Mouse (Mus musculus): ENCODE data around the gene Vps29. TPM values are rescaled to one million over a fixed set of nuclear protein-coding genes. Genes with fewer than 3 reads are reported as not detected.
"Not testable (repeated sequence)": the region's sequence is repeated elsewhere in the genome, so short reads cannot be mapped to it uniquely, and the experiment has no call there.

Vps29 gene
- polyA plus RNA-seq, 1 experiment, result 148 TPM

DNA sequence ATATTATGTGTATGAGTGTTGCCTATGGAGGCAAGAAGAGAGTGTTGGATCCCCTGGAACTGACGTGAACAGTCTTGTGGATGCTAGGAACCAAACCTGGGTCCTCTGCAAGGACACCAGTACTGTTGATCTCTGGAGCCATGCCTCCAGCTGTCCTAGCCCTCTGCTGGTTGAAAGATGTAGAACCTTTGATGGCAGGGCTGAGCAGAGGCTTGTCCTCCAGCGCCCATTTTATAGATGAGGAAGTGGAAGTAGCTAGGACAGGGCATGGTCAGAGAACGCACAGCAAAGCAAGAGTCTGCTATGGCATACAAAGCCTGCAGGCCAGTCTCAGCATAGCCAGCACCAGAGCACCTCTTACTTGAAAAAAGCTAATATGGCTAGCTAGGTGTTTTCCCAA is 36.1 kb upstream of the Vps29 start:
- Histone ChIP-seq H3K27me3 (ENCODE audit: control insufficient read depth, insufficient read depth, insufficient read length) (no peaks in the 10 kb centered on the region), H3K36me3 (ENCODE audit: control insufficient read depth, insufficient read depth) (peaks cover 13% of the 10 kb centered on the region), H3K79me3 (ENCODE audit: low read depth) (no peaks in the 10 kb centered on the region), H3K4me3 (ENCODE audit: insufficient read depth, poor library complexity, severe bottlenecking) (no peak overlapping the region), H3K79me2 (ENCODE audit: control insufficient read depth, insufficient read depth) (peaks cover 13% of the 10 kb centered on the region), H3ac (ENCODE audit: control insufficient read depth, insufficient read length, low read depth) (no peak overlapping the region)
- no peak for TF ChIP-seq MYOD1 (IDR thresholded peaks at IDR 0.05; ENCODE audit: control insufficient read depth, insufficient read length, low read depth)
- no peak for TF ChIP-seq FOSL1 (IDR thresholded peaks at IDR 0.05; ENCODE audit: insufficient read depth, low read length, poor library complexity, severe bottlenecking)
- TF ChIP-seq CTCF (IDR thresholded peaks at IDR 0.05; ENCODE audit: control insufficient read depth, insufficient read depth, insufficient read length), result no peak
- TF ChIP-seq USF1 (IDR thresholded peaks at IDR 0.05; ENCODE audit: low read depth), result no peak
- no peak for TF ChIP-seq MAX (IDR thresholded peaks at IDR 0.05)
- TF ChIP-seq CEBPB (IDR thresholded peaks at IDR 0.05; ENCODE audit: low read depth), result no peak
- no peak for TF ChIP-seq MYOG (IDR thresholded peaks at IDR 0.05; ENCODE audit: control insufficient read depth, extremely low read depth, insufficient read length)

DNA sequence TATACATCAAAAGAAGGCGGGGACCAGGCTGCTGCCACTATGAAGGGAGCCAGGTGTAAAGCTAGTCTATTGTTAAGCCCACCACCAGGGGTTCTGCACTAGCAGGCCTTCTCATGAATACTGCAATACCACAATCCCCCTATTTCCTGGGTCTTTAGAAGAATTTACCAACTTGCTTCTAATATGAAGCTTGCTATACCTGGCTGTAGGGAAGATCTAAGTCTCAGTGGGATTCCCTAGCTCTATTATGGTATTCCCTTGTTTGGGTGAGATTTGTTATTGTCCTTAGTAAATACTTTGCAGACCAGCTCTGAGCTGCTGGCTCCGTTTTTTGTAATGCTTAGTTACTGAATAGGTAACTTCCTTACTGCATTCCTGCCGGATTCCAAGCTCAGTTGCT is 35.2 kb upstream of the Vps29 start:
- not testable (repeated sequence) for H3K79me3 ChIP-seq (ENCODE audit: low read depth); H3K27me3 ChIP-seq (ENCODE audit: control insufficient read depth, insufficient read depth, insufficient read length); H3K4me3 ChIP-seq (ENCODE audit: insufficient read depth, poor library complexity, severe bottlenecking); H3ac ChIP-seq (ENCODE audit: control insufficient read depth, insufficient read length, low read depth)
- Histone ChIP-seq H3K79me2 (ENCODE audit: control insufficient read depth, insufficient read depth) (peaks cover 13% of the 10 kb centered on the region), H3K36me3 (ENCODE audit: control insufficient read depth, insufficient read depth) (peaks cover 13% of the 10 kb centered on the region)

DNA sequence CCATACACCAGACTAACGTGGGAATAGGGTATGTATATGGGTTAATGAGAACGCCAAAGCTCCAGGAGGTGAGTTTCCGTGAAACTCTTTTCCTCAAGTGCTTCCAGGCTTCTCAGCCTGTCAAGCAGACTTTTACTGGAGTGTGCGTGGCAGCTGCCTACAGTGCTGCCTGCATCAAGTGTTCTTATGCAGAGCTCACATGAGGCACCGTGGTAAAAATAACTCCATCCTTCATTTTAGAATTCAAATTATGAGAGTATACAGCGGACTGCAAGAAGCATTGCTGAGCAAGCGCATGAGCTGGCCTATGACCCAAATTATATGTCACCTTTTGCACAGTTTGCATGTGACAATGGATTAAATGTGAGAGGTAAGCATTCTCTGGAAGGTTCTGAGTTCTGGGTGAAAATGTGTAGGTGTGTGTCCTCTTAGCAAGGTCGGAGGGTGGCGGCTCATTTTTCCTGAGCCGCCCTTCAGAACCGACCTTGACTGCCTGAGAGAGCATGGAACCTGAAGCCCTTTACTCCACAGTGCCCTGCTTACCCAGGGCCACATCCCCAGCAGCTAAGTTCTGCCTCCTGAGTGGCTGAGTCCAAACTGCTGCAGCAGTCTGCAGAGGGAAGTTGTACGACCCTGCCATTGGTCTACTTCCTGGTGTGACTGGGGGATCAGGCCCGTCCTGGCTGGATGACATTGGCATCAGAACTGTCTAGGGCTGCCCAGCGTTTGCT is 34.5 kb upstream of the Vps29 start:
- Histone ChIP-seq H3K36me3 (ENCODE audit: control insufficient read depth, insufficient read depth) (peaks cover 13% of the 10 kb centered on the region), H3K27me3 (ENCODE audit: control insufficient read depth, insufficient read depth, insufficient read length) (no peaks in the 10 kb centered on the region), H3K79me2 (ENCODE audit: control insufficient read depth, insufficient read depth) (peaks cover 13% of the 10 kb centered on the region), H3K79me3 (ENCODE audit: low read depth) (no peaks in the 10 kb centered on the region), H3K4me3 (ENCODE audit: insufficient read depth, poor library complexity, severe bottlenecking) (no peak overlapping the region), H3ac (ENCODE audit: control insufficient read depth, insufficient read length, low read depth) (no peak overlapping the region)
- no peak for TF ChIP-seq CEBPB (IDR thresholded peaks at IDR 0.05; ENCODE audit: low read depth)
- TF ChIP-seq MAX (IDR thresholded peaks at IDR 0.05), result no peak

DNA sequence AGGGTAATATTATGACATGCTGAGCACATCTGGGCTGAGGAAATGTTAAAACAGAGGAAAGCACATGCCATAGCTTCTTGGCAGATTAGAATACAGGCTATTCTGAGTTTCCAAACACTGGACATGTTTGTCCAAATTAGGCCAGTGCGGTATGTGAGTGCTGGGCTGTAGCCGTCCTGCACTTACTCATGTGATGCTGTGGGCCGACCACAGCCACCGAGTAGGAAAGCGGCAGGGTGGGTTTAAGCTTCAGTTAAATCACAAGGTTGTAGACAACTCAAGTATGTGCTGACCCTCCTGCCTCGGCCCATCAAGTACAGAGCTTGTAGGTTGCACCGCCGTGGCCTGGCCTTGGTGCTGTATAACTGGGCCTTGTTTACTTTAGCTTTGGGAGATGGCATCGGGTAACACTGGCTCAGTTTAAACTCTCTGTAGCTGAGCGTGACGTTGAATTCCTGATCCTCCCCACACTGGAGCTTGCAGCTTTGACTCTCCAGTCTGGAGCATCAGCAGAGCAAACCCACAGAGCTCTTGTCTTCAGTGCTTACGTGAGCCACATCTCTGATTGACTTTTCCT is 33.9 kb upstream of the Vps29 start:
- Histone ChIP-seq H3K79me2 (ENCODE audit: control insufficient read depth, insufficient read depth) (peaks cover 13% of the 10 kb centered on the region), H3K79me3 (ENCODE audit: low read depth) (no peaks in the 10 kb centered on the region), H3K4me3 (ENCODE audit: insufficient read depth, poor library complexity, severe bottlenecking) (no peak overlapping the region), H3ac (ENCODE audit: control insufficient read depth, insufficient read length, low read depth) (no peak overlapping the region), H3K36me3 (ENCODE audit: control insufficient read depth, insufficient read depth) (peaks cover 13% of the 10 kb centered on the region), H3K27me3 (ENCODE audit: control insufficient read depth, insufficient read depth, insufficient read length) (no peaks in the 10 kb centered on the region)
- no peak for TF ChIP-seq MYOG (IDR thresholded peaks at IDR 0.05; ENCODE audit: control insufficient read depth, extremely low read depth, insufficient read length)
- TF ChIP-seq MYOD1 (IDR thresholded peaks at IDR 0.05; ENCODE audit: control insufficient read depth, insufficient read length, low read depth), result no peak
- TF ChIP-seq FOSL1 (IDR thresholded peaks at IDR 0.05; ENCODE audit: insufficient read depth, low read length, poor library complexity, severe bottlenecking), result no peak
- no peak for TF ChIP-seq CEBPB (IDR thresholded peaks at IDR 0.05; ENCODE audit: low read depth)
- TF ChIP-seq CTCF (IDR thresholded peaks at IDR 0.05; ENCODE audit: control insufficient read depth, insufficient read depth, insufficient read length), result no peak
- TF ChIP-seq MAX (IDR thresholded peaks at IDR 0.05), result no peak
- no peak for TF ChIP-seq USF1 (IDR thresholded peaks at IDR 0.05; ENCODE audit: low read depth)

DNA sequence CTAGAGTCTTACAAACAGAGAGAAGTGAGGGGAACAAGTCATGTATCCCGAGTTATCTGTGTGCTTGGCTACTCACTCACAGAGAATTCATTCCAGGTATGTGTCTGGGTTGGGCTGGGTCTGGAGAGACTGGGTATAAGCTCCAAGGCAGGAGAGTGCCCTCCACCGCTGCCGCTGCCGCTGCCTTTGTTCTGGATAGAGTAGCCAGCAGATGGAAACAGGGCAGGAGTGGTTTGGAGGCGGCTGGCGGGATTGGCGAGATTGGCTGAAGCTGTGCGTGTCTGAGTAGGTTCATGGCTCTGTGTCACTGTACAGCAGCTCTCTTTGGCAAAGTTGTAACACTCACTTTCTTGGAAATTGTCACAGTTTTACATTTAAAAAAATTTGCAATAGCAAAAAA is 30.6 kb upstream of the Vps29 start:
- H3K79me2 ChIP-seq (ENCODE audit: control insufficient read depth, insufficient read depth), result no peaks in the 10 kb centered on the region
- H3K36me3 ChIP-seq (ENCODE audit: control insufficient read depth, insufficient read depth), result peaks cover 13% of the 10 kb centered on the region
- no peak overlapping the region for H3K4me3 ChIP-seq (ENCODE audit: insufficient read depth, poor library complexity, severe bottlenecking)
- TF ChIP-seq FOSL1 (IDR thresholded peaks at IDR 0.05; ENCODE audit: insufficient read depth, low read length, poor library complexity, severe bottlenecking), result no peak
- TF ChIP-seq MYOD1 (IDR thresholded peaks at IDR 0.05; ENCODE audit: control insufficient read depth, insufficient read length, low read depth), result no peak
- TF ChIP-seq MYOG (IDR thresholded peaks at IDR 0.05; ENCODE audit: control insufficient read depth, extremely low read depth, insufficient read length), result no peak
- TF ChIP-seq MAX (IDR thresholded peaks at IDR 0.05), result no peak
- no peak for TF ChIP-seq CTCF (IDR thresholded peaks at IDR 0.05; ENCODE audit: control insufficient read depth, insufficient read depth, insufficient read length)
- no peak for TF ChIP-seq CEBPB (IDR thresholded peaks at IDR 0.05; ENCODE audit: low read depth)
- no peak for TF ChIP-seq USF1 (IDR thresholded peaks at IDR 0.05; ENCODE audit: low read depth)
- no peaks in the 10 kb centered on the region for H3K79me3 ChIP-seq (ENCODE audit: low read depth)
- no peak overlapping the region for H3ac ChIP-seq (ENCODE audit: control insufficient read depth, insufficient read length, low read depth)
- H3K27me3 ChIP-seq (ENCODE audit: control insufficient read depth, insufficient read depth, insufficient read length), result no peaks in the 10 kb centered on the region

DNA sequence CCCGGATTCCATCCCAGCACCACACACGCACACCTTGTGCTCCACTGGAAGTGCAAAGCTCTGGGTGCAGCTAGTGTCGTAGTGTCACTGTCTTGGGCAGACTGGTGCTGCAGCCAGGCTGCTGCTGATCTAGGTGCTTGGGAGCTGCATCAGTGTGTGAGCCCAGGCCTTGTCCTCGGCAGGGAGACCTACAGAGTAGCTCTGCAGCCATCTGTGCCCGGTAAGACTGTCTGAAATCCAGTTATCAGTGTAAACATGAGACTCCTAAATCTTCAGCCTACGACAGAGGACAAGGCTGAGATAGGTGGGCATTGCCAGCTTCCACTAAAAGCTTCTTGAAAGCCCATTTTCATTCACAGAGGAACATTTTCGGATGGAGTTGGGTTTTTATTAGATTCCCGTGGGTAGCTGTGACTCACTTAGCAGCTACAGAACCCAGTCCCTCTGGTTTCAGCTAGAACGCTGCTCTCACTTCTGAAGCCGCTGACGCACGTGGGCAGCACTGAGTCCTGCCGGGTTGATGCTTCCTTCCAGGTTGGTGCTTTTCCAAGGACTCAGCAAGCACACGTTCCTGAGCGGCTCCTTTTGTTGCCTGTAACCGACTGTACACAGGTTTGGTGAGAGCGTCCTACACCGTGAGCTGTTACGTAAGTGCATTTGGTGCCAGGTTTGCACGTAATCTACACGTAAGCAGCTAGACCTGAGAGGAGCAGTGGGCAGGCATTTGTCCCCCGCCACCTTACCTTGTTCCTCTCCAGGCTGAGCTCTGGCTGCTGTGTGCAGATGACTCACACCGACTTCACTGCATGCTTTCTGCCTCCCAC is 29.3 kb upstream of the Vps29 start:
- H3ac ChIP-seq (ENCODE audit: control insufficient read depth, insufficient read length, low read depth), result no peak overlapping the region
- H3K79me2 ChIP-seq (ENCODE audit: control insufficient read depth, insufficient read depth), result no peaks in the 10 kb centered on the region
- no peak overlapping the region for H3K4me3 ChIP-seq (ENCODE audit: insufficient read depth, poor library complexity, severe bottlenecking)
- H3K27me3 ChIP-seq (ENCODE audit: control insufficient read depth, insufficient read depth, insufficient read length), result no peaks in the 10 kb centered on the region
- TF ChIP-seq MYOD1 (IDR thresholded peaks at IDR 0.05; ENCODE audit: control insufficient read depth, insufficient read length, low read depth), result no peak
- no peak for TF ChIP-seq MAX (IDR thresholded peaks at IDR 0.05)
- no peak for TF ChIP-seq FOSL1 (IDR thresholded peaks at IDR 0.05; ENCODE audit: insufficient read depth, low read length, poor library complexity, severe bottlenecking)
- no peak for TF ChIP-seq CTCF (IDR thresholded peaks at IDR 0.05; ENCODE audit: control insufficient read depth, insufficient read depth, insufficient read length)
- TF ChIP-seq MYOG (IDR thresholded peaks at IDR 0.05; ENCODE audit: control insufficient read depth, extremely low read depth, insufficient read length), result no peak
- peak; percentile 10 for TF ChIP-seq USF1 (IDR thresholded peaks at IDR 0.05; ENCODE audit: low read depth)
- no peaks in the 10 kb centered on the region for H3K79me3 ChIP-seq (ENCODE audit: low read depth)
- H3K36me3 ChIP-seq (ENCODE audit: control insufficient read depth, insufficient read depth), result peaks cover 13% of the 10 kb centered on the region
